Mouse (Mus musculus) cerebellum, adult 18-20 months (tissue): ENCODE data around the gene Usp15.

ENCODE experiments used
- DNase-seq, 2 experiments: peaks; one replicate each; pipeline ENCODE4 v3.0.0; 2021

Gene Usp15

DNA sequence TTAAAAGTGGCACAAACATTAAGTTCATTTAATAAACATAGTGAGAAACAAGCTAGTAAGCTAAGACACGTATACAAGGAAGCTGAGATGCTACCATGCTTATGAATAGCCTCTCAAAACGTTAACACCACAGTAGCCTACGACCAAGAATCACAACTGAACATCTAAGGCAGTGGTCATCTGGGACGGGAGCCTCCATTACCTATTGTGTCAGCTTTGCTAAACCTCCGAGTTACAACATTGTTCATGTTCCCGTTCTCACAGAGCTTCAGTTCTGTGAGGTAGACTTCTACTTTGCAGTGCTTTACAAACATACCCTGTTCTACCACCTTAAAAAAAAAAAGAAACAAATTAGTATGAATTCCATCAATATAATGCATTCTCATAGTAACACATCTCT is 25.9 kb downstream of the Usp15 start:
- no peak for DNase-seq

DNA sequence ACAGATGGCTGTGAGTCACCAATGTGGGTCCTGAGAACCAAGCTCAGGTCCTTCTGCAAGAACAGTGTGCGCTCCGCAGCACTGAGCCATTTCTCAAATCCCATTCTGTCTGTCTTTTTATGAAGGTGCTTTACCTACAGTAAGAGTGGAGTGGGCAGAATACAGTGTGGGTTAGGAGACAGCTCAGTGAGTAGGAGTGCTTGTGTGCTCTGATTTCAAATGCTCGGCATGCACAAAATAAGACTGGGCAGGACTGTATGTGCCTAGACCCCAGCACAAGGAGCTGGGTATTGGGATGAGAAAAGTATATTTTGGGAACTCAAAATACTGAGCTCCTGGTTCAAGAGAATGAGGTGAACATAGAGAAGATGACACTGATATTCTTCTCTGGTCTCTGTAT is 31.3 kb downstream of the Usp15 start:
- DNase-seq, result no peak

DNA sequence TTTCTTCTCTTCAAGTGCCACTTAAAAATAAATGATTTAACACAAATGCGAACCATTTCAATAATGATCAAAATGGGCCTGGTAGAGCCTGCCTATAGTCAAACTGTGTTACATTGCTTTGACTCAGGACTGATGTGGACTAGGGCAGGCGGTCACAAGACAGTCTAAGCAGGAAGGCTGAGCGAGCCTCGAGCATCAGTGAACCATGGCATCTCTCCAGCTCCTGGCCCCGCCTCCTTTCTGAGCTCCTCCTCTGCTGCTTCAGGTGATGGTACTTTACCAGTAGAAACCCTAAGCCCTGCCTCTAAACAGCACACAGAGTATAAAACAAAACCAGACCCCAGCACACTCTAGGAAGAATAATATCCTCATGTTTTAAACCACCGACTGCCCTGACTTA is 36.3 kb downstream of the Usp15 start:
- DNase-seq, result no peak

DNA sequence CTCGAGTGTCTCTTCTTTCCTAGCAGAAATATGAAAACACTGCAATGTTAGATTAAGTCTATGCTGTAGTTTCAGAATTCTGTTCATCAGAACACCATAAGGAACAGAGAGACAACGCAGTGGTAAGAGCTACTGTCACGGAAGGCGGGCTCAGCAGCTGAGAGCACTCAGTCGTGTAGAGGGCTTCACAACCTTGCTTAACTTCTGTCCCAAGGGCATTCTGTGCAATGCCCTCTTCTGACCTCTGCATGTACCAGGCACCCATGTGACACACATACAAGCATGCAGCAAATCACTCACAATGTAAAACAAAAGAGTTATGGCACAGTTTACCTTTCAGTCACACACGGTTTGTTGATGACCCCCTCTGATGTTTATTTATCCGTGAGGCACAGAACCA is 37.5 kb downstream of the Usp15 start:
- DNase-seq, result no peak

DNA sequence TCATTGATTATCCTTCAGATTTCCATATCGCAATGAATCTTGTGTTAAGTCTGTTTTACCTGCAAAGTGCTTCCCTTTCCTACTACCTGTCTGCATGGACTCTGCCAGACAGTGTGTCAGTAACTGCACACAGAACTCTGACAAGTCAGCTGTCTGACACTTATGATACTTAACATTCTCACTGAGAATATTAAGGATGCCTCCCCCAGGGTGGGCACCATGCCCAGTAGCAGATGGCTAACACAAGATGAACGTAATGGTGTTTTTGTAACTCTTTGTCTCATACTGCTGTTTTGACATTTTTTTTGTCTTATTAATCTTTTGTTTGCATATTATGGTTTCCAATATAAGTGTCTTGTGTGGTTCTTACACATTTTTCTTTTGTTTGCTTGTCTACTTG is 40.4 kb downstream of the Usp15 start:
- peak in 1 of 2 experiments; percentile 26 for DNase-seq

DNA sequence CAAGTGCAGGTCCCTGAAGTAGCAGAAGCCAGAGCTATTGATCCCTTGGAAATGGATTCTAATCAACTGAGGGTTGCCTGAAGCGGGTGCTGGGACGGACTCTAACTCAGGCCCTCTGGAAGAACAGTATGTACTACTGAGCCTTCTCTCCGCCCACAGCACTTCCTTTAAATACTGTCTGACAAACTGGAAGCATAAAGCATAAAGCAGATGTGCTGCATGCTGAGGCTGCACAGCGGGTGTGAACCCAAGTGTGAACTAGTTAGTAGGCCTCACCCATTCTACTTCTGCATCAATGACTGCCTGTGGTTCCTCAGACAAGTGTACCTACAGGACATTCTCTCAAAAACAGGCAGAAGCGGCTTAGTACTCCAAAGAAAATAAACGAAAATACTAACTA is 41.0 kb downstream of the Usp15 start:
- no peak for DNase-seq

DNA sequence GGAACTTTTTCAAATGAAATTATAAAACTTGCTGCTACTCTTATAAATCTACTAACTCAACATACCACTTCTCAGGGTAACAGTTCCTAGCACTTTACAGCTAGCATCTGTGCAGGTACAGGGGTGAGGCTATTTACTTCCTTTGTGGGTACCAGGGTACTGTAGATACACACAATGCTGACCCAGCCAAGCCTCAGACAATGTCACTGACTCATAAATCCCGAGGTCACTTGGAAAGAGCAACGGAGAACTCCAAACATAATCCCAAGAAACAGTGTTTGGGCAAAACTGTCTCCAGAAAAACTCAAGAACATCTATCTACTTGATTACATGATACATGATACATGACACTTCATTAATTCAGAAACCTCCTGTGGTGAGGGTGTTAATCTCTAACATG is 43.5 kb downstream of the Usp15 start:
- DNase-seq, result no peak

DNA sequence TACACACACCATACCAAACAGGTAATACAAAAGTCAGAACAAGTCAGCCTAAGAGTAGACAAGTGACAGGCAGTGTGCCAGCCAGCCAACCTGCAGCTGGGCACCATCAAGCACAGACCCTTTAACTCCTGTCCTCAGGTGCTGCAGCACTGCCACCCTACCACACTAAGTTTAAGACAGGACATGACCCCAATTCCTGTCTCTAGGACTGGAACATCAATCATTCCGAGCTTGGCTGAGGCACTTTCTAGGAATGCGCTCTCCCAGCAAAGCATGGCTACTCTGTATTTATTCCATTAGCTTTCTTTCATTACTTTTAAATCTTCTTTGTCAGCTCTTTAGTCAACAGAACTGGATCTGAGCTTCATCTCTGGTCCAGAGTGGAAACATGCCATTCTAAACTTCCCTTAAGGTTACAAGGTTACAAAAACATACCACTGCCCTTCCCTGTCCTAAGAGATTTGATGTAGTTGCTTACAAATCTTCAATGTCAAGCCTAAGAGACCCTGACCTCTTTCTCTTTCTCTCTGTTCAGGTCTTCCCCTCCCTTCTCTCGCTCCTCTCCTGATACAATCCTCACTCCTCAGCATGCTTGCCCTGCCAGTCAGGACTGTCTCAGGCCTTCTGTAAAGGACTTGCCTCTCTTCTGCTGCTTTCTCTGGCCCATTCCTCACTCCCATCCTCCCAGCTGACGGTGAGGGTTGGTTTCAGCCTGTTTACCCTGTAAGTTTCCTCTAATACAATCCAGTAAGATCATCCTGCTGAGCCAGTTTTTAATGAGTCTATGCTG is 48.6 kb downstream of the Usp15 start:
- no peak for DNase-seq

DNA sequence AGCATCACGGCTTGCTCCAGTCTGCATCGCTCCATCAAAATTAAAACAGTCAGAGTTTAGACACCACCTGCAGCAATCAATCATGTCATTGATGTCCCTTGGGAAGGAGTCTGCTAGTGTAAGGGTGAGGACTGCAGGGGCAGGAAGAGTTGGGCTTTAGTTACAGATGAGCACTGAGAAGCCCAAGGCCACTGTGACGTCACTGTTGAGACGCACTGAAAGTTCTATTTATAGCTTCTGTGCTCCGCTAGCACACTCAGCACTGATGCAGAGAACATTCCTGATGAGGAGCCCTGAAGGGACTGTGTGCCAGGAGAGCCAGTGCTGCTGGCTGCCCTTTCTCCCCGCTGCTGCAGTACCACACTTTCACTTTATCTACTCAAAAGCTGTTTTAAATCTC is 49.6 kb downstream of the Usp15 start:
- no peak for DNase-seq

DNA sequence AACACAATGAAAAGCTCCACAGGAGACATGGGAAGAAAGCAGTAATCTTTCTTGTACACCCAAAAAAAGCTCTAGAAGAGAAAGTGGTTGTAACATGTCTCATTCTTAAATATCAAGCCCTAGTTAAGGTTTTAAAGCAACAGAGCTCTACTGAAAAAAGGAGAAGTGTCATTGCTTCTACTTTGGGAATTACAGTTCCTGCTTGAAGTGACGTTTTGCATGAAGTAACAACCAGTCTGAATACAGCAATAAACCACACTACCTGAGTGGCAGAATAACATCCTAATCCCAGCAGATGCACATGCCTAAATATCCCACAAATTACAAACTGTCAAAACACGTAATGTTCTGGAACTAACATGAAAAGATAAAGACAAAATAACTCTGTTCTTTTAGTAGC is 50.4 kb downstream of the Usp15 start:
- DNase-seq, result no peak

DNA sequence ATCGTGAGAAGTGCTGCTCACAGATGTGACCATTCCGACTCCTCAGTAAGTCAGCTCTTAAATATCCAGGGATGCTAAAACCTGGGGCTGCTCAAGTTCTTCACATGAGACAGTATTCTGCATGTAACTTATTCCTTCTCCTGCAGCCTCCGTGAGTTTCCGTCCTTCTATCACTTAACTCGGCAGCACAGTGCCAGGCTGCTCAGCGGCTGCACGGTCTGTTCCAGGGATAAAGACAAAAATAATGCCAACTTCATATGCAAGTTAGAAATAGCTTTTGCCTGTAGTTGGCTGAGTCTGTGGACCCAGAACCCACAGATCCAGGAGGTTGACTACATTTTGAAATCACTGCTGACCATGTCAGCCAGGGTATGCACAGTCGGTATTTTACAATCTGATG is 52.5 kb downstream of the Usp15 start:
- no peak for DNase-seq

DNA sequence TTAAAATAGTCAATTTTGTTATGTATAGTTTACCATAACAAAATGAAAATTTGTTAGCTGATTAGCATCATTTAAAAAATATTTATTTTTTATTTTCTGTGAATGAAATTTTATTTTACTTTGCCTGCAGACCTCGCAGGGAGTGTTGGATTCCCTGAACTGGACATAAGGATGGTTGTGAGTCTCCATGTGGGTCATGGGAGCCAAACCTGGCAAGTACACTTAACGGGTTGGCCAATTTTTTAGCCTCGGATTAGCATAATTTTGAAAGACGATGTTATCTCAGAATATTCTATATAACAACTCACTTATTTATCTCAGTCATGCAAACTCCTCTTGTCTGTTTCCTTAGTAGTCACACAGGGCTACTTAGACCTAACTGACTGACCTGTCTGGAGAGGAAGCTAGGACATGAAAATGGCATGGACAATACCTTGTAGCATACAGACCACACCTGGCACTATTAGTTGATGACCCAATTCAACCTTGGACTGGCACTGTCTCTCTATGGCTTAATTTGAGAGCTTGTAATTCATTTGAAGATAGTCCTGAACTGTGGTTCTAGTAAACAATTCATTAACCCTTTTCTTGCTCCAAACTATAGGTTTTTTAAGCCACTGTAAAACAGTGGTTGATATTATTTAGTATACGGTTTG is 54.3 kb downstream of the Usp15 start:
- peak; percentile 37 to 47 for DNase-seq

DNA sequence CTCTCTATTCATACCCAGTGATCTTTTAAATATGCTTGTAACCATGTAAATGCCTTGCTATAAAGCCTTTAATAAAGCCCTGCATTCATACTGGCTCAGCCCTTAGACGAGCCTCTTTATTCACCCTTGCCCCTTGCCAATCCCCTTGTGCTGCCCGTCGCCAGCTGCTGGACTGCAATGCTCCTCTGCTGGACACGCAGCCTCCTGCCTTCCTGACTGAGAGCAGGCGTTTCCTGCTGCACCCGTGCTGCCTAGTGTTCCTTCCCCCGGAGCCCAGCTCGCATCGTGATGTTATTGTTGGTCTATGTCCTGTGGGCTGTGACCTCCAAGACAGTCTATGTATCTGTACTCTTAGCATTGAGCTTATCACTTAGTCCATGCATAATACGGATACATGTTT is 61.0 kb downstream of the Usp15 start:
- DNase-seq, result no peak

DNA sequence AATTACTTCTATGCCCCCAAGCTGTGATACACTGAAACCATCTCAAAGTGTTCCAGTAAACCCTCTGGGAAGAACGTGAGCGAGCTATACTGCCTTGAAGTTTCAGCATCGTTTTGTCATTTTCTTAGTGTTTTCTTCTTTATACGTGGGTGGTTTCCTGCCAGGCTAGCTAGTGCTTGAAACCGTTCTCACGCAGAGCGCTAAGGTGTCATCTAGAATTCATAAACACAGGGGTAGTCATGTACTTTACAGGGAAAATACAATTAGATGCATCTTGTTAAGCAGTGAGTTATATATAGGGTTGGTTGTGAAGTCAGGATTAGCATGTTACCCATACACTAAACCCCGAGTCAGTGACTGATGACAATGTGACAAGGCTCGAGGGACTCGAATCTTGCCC is 65.3 kb downstream of the Usp15 start:
- no peak for DNase-seq

DNA sequence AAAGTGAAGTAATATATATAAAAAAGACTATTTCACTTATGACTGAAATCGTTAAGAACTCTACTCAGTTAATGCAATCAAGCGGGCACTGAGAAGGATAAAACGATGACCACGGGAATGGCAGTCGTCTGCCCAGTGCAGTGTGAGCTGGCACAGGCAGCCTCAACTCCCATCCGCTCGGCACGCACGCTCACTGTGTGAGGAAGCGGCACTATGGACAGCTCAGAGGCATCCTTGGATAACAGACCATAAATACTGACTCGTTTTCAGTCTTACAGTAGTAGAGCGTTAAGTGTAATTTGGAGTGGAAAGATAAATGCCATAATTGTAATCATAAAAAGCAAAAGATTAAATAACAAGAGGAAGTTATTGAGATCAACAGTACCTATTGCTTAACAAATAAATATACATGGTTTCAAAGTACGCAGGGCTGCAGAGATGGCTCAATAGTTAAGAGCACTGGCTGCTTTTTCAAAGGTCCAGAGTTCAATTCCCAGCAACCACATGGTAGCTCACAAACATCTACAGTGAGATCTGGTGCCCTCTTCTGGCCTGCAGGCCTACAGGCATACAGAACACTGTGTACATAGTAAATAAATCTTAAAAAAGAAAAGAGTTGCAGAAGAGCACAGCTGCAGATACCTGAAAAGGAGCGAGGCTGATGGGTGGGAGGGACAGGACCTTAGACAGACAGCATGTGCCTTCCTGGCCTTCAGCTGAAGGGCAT is 76.0 kb downstream of the Usp15 start:
- DNase-seq, result no peak

DNA sequence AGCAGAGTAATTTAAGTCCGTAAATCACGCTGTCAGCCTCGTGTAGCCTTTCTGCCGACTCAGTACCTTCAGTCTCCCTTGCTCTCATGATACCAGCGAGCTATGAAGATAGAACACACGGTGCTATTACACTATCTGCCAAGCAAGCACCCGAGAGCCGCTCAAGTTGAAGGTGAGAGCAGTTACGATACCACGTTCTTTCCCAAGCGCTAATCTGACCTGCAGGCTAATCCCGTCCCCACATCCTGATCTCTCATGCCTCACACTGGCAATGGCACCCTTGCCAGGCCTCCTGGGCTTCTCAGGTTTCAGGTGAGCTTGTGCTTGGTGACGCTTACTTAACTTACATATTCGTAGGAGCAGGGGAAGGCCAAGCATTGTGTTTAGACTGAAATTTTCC is 79.9 kb downstream of the Usp15 start:
- no peak for DNase-seq

DNA sequence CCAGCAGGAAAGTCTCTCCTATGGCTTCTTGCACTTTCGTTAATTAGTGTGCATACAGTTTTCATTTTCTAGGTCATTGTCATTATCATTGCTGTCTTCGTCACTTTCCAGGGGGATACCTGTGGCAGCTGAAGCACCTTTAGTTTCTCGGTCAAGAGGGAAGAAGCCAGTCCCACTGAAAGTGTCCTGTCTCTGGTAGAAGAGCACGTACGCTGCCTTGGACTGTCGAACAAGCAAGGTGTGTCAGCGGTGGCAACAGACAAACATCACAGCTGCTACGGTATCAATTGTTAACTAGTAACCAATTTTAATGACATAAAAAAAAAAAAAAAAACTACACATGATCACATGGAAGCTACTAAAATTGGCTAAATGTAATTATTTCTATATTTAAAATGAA is 83.3 kb downstream of the Usp15 start:
- no peak for DNase-seq

DNA sequence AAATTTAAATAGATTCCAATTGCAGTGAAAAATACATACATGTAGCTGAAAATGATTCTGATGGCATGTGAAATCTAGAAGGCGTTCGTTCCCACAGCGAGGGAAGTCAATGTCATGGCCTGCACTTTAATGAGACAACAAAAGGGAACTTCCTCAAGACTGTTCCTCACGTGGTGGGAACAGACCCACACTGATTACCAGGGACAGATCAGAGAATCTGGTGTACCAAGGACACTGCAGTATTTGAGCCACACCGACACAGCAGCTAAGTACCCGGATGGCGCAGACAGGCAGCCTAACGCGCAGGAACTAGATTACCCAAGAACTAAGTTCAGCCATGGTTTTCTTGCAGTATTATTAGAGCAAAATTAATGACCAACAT is 84.0 kb downstream of the Usp15 start:
- DNase-seq, result no peak

DNA sequence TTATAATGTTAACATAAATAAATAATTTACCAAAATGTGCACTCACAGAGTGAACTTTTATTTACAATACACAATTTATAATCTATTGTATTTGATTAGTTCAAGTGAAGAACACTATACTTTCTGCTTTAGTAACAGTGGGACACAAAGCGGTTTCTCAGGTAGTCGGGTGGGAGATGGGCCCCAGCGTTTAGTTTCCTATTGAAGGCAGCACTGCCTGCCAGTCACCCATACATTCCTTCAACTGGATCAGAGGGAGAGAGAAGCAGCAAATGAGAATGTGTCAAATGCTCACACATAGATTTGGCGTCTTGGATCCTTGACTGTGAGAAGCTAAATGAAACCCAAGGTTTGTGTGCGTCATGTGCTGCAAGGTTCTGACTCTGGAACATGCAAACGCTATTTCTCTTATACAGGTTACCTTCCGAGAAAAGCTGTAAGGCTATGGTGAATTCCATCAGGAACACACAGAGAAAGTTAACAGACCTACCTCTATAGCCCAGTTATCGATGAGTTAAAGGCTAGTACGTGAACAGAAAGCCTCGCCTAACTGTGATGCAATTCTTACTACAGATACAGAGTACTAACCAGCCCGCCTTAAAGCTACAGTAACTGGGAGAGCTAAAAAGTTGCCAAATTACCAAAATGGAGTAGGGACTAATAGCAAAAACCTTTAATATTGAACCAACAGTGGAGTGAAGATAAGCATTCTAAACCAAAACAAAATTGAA is 84.6 kb downstream of the Usp15 start:
- DNase-seq, result no peak

DNA sequence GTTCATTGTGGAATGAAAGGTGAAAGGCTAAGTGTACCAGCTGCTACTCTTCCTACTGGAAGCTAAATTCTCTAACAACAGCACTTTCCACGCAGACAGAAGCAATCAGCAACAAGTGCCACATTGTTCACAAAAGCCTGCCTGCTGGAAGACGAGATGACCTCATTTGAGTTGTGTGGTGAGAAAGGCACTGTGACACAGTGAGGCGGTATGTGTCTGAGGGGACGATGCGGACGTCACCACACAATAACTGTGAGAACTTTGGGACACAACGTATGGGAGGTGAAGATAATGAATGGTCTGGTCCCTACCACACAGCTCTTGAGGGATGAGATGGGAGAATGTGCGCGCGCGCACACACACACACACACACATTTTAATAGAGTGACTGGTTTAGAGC is 86.2 kb downstream of the Usp15 start:
- no peak for DNase-seq

DNA sequence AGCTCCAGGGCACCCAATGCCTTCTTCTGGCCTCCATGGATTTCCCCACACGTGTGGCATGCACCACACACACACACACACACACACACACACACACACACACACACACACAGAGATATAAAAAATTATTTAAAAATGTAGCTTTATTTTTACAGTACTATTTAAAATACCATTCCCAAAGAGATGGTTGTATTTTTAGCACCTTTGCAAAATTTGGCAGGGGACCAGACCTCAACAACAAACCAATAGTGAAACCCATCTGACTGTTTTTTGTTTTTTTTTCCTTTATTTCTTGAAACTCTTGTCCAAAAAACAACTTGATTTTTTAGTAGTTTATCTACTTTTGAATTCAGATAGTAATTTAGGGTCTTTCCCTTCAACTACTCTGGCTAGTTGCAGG is 88.3 kb downstream of the Usp15 start:
- no peak for DNase-seq

DNA sequence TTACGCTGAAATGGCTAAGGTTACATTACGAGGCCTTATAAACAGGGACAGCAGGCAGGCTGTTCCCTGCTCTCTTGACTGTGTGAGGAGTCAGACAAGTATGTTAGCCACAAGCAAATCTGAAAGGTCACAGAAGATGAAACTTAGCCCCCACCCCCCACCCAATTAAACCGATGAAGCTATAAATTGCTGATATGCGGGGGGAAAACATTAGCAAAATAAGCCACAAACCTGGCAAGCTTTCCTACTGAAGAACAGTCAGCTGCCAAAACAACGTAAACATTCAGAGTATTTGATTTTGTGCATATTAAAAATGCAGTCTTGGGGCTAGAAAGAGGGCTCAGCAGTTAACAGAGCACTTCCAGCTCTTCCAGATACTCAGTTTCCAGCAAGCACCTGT is 88.7 kb downstream of the Usp15 start:
- no peak for DNase-seq

DNA sequence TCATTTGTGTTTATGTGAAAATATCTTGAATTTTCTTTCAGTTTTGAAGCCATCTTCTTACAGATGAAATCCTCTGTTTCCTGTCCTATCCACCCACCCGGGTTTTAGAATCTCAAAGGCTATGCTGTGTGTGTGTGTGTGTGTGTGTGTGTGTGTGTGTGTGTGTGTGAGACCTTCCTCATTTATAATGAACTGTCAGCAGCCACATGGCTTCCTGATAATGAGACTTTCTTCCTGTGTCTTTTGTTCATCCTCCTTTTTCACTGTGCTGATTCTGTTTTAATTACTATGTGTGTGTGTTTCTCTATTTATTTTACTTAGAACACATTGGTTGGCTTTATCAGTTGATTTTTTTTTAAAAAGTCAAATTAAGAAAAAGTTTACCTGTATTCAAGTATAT is 95.5 kb downstream of the Usp15 start:
- no peak for DNase-seq

DNA sequence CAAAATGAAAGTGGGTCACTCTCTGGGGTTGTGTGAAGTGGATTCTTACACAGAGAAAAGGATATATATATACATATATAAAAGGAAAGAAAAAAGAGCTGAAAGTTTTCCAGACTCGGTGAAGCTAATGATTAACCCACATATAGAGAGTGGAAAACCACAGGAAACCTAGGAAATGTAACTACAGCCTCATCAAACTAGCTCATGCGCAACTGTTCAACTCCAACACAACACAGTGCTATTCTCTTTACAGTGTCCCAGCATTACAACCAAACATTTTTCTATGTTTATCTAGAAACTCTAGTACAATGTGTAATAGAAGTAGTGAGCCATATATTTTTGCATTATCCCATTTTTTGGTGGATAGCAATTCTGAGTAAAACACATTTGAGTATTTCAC is 96.2 kb downstream of the Usp15 start:
- DNase-seq, result no peak
